10 mouse cellular contexts compared by ENCODE assay signal in the genomic region with DNA sequence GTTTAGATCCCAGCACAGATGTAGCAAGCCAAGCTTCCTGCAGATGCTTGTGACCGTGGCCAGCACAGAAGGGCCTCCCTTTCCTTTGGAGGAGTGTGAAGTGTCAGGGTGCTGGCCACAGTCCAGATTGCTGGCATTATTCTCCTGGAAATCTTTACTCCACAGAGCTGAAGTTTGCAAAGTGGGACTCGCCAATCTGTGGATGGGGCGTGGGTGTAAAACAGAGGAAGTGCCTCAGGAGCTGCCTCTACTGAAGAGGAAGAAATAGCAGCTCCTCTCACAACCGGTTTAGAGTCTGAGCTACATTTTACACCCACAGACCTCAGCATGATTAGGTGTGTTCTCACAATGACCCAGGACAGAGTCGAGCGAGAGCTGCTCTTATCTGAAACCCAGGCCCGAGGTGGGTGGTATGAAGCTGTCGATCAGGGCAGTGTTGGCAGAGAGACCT.
A peak's percentile ranks its signal among the peaks of the same experiment; 100 is the strongest.
DNase-seq lines count a peak whose midpoint lies in the region; ATAC-seq lines count a peak whose summit lies in the region.
"Had no signal": no experiment of that assay in that cellular context is flagged by ENCODE, and none has a peak within 500 bp of the region (broad histone marks: within the 10 kb centered on the region; RNA-seq: fewer than 3 reads in every experiment).

No protein-coding gene starts in this region.

- H3K4me2 ChIP-seq in liver, embryonic 12.5 days: no peak overlapping the region
- H3K4me2 ChIP-seq: limb, embryonic 15.5 days; neural tube, embryonic 12.5 days had no signal

- no peak overlapping the region for H3K4me3 ChIP-seq in liver, embryonic 12.5 days
- H3K4me3 ChIP-seq: limb, embryonic 15.5 days; neural tube, embryonic 12.5 days had no signal

- no peaks in the 10 kb centered on the region for H3K36me3 ChIP-seq in liver, embryonic 12.5 days
- H3K36me3 ChIP-seq: limb, embryonic 15.5 days; neural tube, embryonic 12.5 days had no signal

- no peaks in the 10 kb centered on the region for H3K27me3 ChIP-seq in liver, embryonic 12.5 days (replicated peaks)
- H3K27me3 ChIP-seq: limb, embryonic 15.5 days; neural tube, embryonic 12.5 days had no signal

- 32% methylated on average over 8 of the region's 8 CpGs for WGBS in liver, embryonic 12.5 days (ENCODE audit: insufficient replicate concordance)

- H3K9ac ChIP-seq in liver, embryonic 12.5 days: no peak overlapping the region
- H3K9ac ChIP-seq: limb, embryonic 15.5 days; neural tube, embryonic 12.5 days had no signal

- ATAC-seq in liver, embryonic 12.5 days: 0 out of 2 replicates have a peak, but pooled peaks have one; percentile 40

- H3K4me1 ChIP-seq in liver, embryonic 12.5 days: no peaks in the 10 kb centered on the region
- H3K4me1 ChIP-seq: limb, embryonic 15.5 days; neural tube, embryonic 12.5 days had no signal

- no peak overlapping the region for H3K27ac ChIP-seq in liver, embryonic 12.5 days
- H3K27ac ChIP-seq: limb, embryonic 15.5 days; neural tube, embryonic 12.5 days had no signal

- H3K9me3 ChIP-seq in liver, embryonic 12.5 days (replicated peaks): no peaks in the 10 kb centered on the region
- H3K9me3 ChIP-seq: limb, embryonic 15.5 days; neural tube, embryonic 12.5 days had no signal

- DNase-seq in liver: no peak
- peak; percentile 61 to 77 for DNase-seq in frontal cortex, postnatal 10 days (ENCODE audit: low spot score in 2 of 2)
- peak; percentile 37 to 53 for DNase-seq in kidney, postnatal 4 days
- peak; percentile 53 to 64 for DNase-seq in natural killer cell, adult 2 months (ENCODE audit: low spot score in 2 of 2)
- no peak for DNase-seq in gastrocnemius, adult 8-10 months (ENCODE audit: low spot score in 2 of 2)
- DNase-seq in ovary, postnatal 10 days (ENCODE audit: low spot score): no peak
- DNase-seq: cerebellum, postnatal 14 days had no signal

Comparison
In these comparisons a context has a peak if more than half of its experiments do, and no peak if none do; other contexts are left out.
1. DNase-seq: peak in frontal cortex, postnatal 10 days (2 of 2), kidney, postnatal 4 days (2 of 2) and natural killer cell, adult 2 months (2 of 2); none in liver (single experiment), gastrocnemius, adult 8-10 months (0 of 2) and ovary, postnatal 10 days (single experiment).